Comparison of ENCODE assay signal across 9 mouse cellular contexts in the genomic region with DNA sequence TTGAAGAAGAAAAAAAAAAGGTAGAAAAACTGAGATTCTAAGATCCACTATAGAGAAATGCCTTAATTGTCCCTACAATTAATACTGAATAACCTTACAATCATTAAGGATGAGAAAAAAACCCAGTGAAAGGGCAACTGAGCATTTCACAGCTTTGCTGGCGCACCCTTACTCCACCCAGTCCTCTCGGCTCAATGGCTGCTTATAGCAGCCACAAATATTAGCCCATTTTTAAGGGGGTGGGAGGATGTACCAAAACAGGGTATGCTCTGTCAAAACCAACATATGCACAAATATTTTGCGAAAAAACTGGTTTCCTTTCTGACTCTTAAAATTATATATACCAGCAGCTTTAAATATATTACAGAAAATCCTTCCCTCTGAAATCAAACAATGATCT. TPM values are rescaled to one million over a fixed set of nuclear protein-coding genes. Genes with fewer than 3 reads are reported as not detected.
DNase-seq lines count a peak whose midpoint lies in the region; ATAC-seq and TF ChIP-seq lines count a peak whose summit lies in the region.
"Had no signal": no experiment of that assay in that cellular context is flagged by ENCODE, and none has a peak within 500 bp of the region (broad histone marks: within the 10 kb centered on the region; RNA-seq: fewer than 3 reads in every experiment).

No protein-coding gene starts in this region.

- ATAC-seq in kidney, postnatal 0 days (replicated peaks; ENCODE audit: low FRiP score, low read depth), result no peak
- ATAC-seq in embryonic facial prominence, embryonic 12.5 days (ENCODE audit: insufficient number of reproducible peaks, insufficient read depth, low FRiP score, low TSS enrichment), result no peak
- ATAC-seq in intestine, postnatal 0 days, result no peak

- H3K27ac ChIP-seq in kidney, postnatal 0 days, result no peak overlapping the region
- H3K27ac ChIP-seq in embryonic facial prominence, embryonic 12.5 days, result no peak overlapping the region
- no peak overlapping the region for H3K27ac ChIP-seq in intestine, postnatal 0 days (ENCODE audit: low read depth, low read length)

- H3K9ac ChIP-seq in kidney, postnatal 0 days (ENCODE audit: low read depth, low read length), result no peak overlapping the region
- H3K9ac ChIP-seq in embryonic facial prominence, embryonic 12.5 days, result no peak overlapping the region
- no peak overlapping the region for H3K9ac ChIP-seq in intestine, postnatal 0 days (ENCODE audit: low read depth, low read length)

- H3K4me3 ChIP-seq in kidney, postnatal 0 days (replicated peaks; ENCODE audit: low read depth, low read length), result peak overlapping the region; percentile 17; the same call in 1 of the 2 replicates
- H3K4me3 ChIP-seq in embryonic facial prominence, embryonic 12.5 days, result peak overlapping the region; percentile 25
- peak overlapping the region; percentile 25 for H3K4me3 ChIP-seq in intestine, postnatal 0 days (ENCODE audit: low read depth, low read length)
- peak overlapping the region; percentile 87 for H3K4me3 ChIP-seq in myocyte

- H3ac ChIP-seq in myocyte (ENCODE audit: control insufficient read depth, insufficient read length), result no peak overlapping the region

- peaks cover 64% of the 10 kb centered on the region for H3K79me2 ChIP-seq in myocyte (ENCODE audit: control insufficient read depth, insufficient read depth)

- 0 out of 2 replicates have a peak, but pooled peaks cover 8% of the 10 kb centered on the region for H3K4me1 ChIP-seq in kidney, postnatal 0 days (replicated peaks; ENCODE audit: insufficient read depth, low read length)
- peaks cover 13% of the 10 kb centered on the region; the same call in 1 of the 2 replicates for H3K4me1 ChIP-seq in embryonic facial prominence, embryonic 12.5 days
- peaks cover 3% of the 10 kb centered on the region; the same call in 1 of the 2 replicates for H3K4me1 ChIP-seq in intestine, postnatal 0 days (replicated peaks; ENCODE audit: control insufficient read depth, insufficient read depth, low read length)

- no peaks in the 10 kb centered on the region for H3K27me3 ChIP-seq in kidney, postnatal 0 days (ENCODE audit: insufficient read depth, low read length)
- no peaks in the 10 kb centered on the region for H3K27me3 ChIP-seq in embryonic facial prominence, embryonic 12.5 days
- H3K27me3 ChIP-seq in intestine, postnatal 0 days (replicated peaks; ENCODE audit: control insufficient read depth, insufficient read depth, low read length), result no peaks in the 10 kb centered on the region
- H3K27me3 ChIP-seq in myocyte (ENCODE audit: control insufficient read depth, insufficient read depth, insufficient read length), result no peaks in the 10 kb centered on the region

- H3K9me3 ChIP-seq in kidney, postnatal 0 days (replicated peaks; ENCODE audit: low read length), result no peaks in the 10 kb centered on the region
- no peaks in the 10 kb centered on the region for H3K9me3 ChIP-seq in embryonic facial prominence, embryonic 12.5 days
- no peaks in the 10 kb centered on the region for H3K9me3 ChIP-seq in intestine, postnatal 0 days (ENCODE audit: control insufficient read depth)

- no peak for TF ChIP-seq POLR2A in myocyte (IDR thresholded peaks at IDR 0.05; ENCODE audit: insufficient read length, low read depth)

- peak overlapping the region; percentile 55 for H3K4me2 ChIP-seq in kidney, postnatal 0 days (ENCODE audit: low read length)
- peak overlapping the region; percentile 51 for H3K4me2 ChIP-seq in embryonic facial prominence, embryonic 12.5 days (replicated peaks)
- peak overlapping the region; percentile 77 for H3K4me2 ChIP-seq in intestine, postnatal 0 days (replicated peaks; ENCODE audit: low read depth)
- H3K4me2 ChIP-seq in myocyte (ENCODE audit: low read depth), result peak overlapping the region; percentile 83

- no peak for DNase-seq in kidney, postnatal 0 days (ENCODE audit: low spot score)
- no peak for DNase-seq in kidney, adult 9 months
- DNase-seq in thymus, postnatal 0 days (ENCODE audit: low spot score), result no peak
- DNase-seq in right cerebral cortex, postnatal 25 days, result no peak
- DNase-seq in embryo, embryonic 11 days, result no peak
- DNase-seq: lung, postnatal 36 days had no signal

- no peak for TF ChIP-seq CTCF in kidney, postnatal 0 days (IDR thresholded peaks at IDR 0.05; ENCODE audit: low read depth)
- TF ChIP-seq CTCF in intestine, postnatal 0 days (IDR thresholded peaks at IDR 0.05; ENCODE audit: low read depth), result no peak

- H3K36me3 ChIP-seq in kidney, postnatal 0 days (ENCODE audit: insufficient read depth, low read length), result no peaks in the 10 kb centered on the region
- no peaks in the 10 kb centered on the region for H3K36me3 ChIP-seq in embryonic facial prominence, embryonic 12.5 days
- no peaks in the 10 kb centered on the region for H3K36me3 ChIP-seq in intestine, postnatal 0 days (ENCODE audit: control insufficient read depth, insufficient read depth)
- no peaks in the 10 kb centered on the region for H3K36me3 ChIP-seq in myocyte (ENCODE audit: control insufficient read depth, insufficient read depth)

- 39% methylated on average over 3 of the region's 3 CpGs for WGBS in kidney, postnatal 0 days
- 56% methylated on average over 3 of the region's 3 CpGs for WGBS in embryonic facial prominence, embryonic 12.5 days
- WGBS in intestine, postnatal 0 days, result 33% methylated on average over 3 of the region's 3 CpGs

TF ChIP-seq in myocyte, 11 proteins besides CTCF, POLR2A, EP300 and RAD21:
- TF ChIP-seq POLR2AphosphoS2 (IDR thresholded peaks at IDR 0.05; ENCODE audit: insufficient read length, low read depth), result no peak
- TF ChIP-seq CEBPB (IDR thresholded peaks at IDR 0.05; ENCODE audit: insufficient read depth, poor library complexity, severe bottlenecking), result no peak
- no peak for TF ChIP-seq MAX (IDR thresholded peaks at IDR 0.05; ENCODE audit: low read depth)
- TF ChIP-seq TCF12 (IDR thresholded peaks at IDR 0.05; ENCODE audit: insufficient read depth, poor library complexity, severe bottlenecking), result no peak
- TF ChIP-seq SRF (IDR thresholded peaks at IDR 0.05; ENCODE audit: control insufficient read depth, insufficient read length, low read depth), result no peak
- TF ChIP-seq TCF3 (IDR thresholded peaks at IDR 0.05; ENCODE audit: insufficient read length, low read depth), result no peak
- TF ChIP-seq E2F4 (IDR thresholded peaks at IDR 0.05; ENCODE audit: insufficient read depth), result no peak
- TF ChIP-seq MYOG (IDR thresholded peaks at IDR 0.05; ENCODE audit: control insufficient read depth in 1 of 3, insufficient read depth in 1 of 3, insufficient read length in 2 of 3, low read depth in 2 of 3), result no peak
- TF ChIP-seq MYOD1 (IDR thresholded peaks at IDR 0.05; ENCODE audit: control insufficient read depth in 1 of 3, insufficient read length in 2 of 3, low read depth in 2 of 3), result no peak
- TF ChIP-seq REST (IDR thresholded peaks at IDR 0.05; ENCODE audit: insufficient read depth, insufficient read length), result no peak
- TF ChIP-seq USF1 (IDR thresholded peaks at IDR 0.05; ENCODE audit: low read depth), result no peak

RNA-seq across cellular contexts. Expression of gene Pafah1b1, which starts 2.5 kb away (rescaled TPM):
- 51.4 and 53.0 TPM in 2 replicates for polyA plus RNA-seq in kidney, postnatal 0 days (2015; fragmentation: Nextera tagmentation; extraction: Ambion mirVana)
- 61.8 and 64.1 TPM in 2 replicates for polyA plus RNA-seq in embryonic facial prominence, embryonic 12.5 days (2016; fragmentation: Nextera tagmentation; extraction: Ambion mirVana)
- polyA plus RNA-seq in intestine, postnatal 0 days (2015; fragmentation: Nextera tagmentation; extraction: Ambion mirVana), result 62.1 and 68.6 TPM in 2 replicates
- polyA plus RNA-seq in myocyte (2012; fragmentation: generic; extraction: Trizol), result 32.6 TPM
- polyA plus RNA-seq in thymus, postnatal 0 days (2015; fragmentation: Nextera tagmentation; extraction: Ambion mirVana), result 91.7 and 110 TPM in 2 replicates

RNA-seq across cellular contexts. Expression of gene Mettl16, which starts 48.7 kb away (rescaled TPM):
- polyA plus RNA-seq in kidney, postnatal 0 days (2015; fragmentation: Nextera tagmentation; extraction: Ambion mirVana), result 27.1 and 31.6 TPM in 2 replicates
- 60.6 and 62.2 TPM in 2 replicates for polyA plus RNA-seq in embryonic facial prominence, embryonic 12.5 days (2016; fragmentation: Nextera tagmentation; extraction: Ambion mirVana)
- polyA plus RNA-seq in intestine, postnatal 0 days (2015; fragmentation: Nextera tagmentation; extraction: Ambion mirVana), result 9.6 and 11.1 TPM in 2 replicates
- 10.9 TPM for polyA plus RNA-seq in myocyte (2012; fragmentation: generic; extraction: Trizol)
- 30.3 and 34.3 TPM in 2 replicates for polyA plus RNA-seq in thymus, postnatal 0 days (2015; fragmentation: Nextera tagmentation; extraction: Ambion mirVana)

Comparison
In these comparisons a context has a peak if more than half of its experiments do, and no peak if none do; other contexts are left out.
1. H3K4me3 ChIP-seq: peak in every context shown above with its lines; median percentile 87 in myocyte; 25 in embryonic facial prominence, embryonic 12.5 days; 25 in intestine, postnatal 0 days; 17 in kidney, postnatal 0 days.